Mouse (Mus musculus): ENCODE results near the gene Smarca2.
"Not testable (repeated sequence)": the region's sequence is repeated elsewhere in the genome, so short reads cannot be mapped to it uniquely, and the experiment has no call there.

Gene Smarca2

DNA sequence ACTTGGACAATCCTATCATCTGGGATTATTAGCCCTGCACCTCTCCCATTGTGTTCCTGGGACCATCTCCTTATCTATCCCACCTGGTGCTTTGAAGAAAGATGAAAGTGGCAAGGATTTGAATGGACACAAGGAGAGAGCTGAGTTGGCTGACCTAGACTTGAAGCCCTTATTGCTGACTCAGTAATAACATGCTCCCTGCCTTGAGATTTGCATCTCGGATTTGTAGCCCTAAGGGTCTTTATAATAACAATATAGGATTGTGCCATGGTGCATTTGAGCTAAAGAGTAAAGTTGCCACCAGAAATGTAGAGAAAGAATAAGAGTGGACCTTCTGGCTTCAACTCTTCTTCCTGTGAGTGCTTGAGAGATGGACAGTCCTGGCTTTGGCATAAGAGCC is 11.4 kb downstream of the Smarca2 start:
- no peak for DNase-seq (ENCODE audit: low read depth, low spot score)

DNA sequence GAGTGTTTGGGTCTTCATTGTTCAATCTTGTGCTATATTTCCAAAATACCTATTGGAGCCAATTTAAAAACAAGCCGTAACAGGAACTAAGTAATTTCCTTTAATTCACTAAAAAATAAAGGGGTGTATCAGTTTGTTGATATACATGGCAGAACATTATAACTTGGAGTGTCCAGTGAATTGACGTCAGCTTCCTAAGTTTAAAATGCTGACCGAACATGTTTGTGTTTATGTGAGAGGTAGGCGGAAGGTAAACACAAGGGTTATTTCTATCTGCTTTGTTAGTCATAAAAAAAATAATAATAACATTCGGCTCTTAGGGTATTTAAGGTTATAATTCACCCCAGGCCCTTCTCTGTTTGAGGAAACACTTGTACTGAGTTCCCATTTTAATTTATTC is 12.4 kb downstream of the Smarca2 start:
- no peak for DNase-seq (ENCODE audit: low read depth, low spot score)

DNA sequence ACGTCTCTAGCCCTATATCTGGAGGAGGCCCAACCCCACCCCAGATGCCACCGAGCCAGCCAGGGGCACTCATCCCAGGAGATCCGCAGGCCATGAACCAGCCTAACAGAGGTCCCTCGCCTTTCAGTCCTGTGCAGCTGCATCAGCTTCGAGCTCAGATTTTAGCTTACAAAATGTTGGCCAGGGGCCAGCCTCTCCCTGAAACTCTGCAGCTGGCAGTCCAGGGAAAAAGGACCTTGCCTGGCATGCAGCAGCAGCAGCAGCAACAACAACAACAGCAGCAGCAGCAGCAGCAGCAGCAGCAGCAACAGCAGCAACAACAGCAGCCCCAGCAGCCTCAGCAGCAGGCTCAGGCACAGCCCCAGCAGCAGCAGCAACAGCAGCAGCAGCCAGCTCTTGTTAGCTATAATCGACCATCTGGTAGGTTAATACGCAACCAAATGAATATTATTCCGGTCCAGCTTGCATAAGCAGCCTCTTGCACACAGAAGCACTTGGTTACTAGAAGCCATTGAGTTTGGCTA is 25.9 kb downstream of the Smarca2 start:
- no peak for DNase-seq (ENCODE audit: low read depth, low spot score)

DNA sequence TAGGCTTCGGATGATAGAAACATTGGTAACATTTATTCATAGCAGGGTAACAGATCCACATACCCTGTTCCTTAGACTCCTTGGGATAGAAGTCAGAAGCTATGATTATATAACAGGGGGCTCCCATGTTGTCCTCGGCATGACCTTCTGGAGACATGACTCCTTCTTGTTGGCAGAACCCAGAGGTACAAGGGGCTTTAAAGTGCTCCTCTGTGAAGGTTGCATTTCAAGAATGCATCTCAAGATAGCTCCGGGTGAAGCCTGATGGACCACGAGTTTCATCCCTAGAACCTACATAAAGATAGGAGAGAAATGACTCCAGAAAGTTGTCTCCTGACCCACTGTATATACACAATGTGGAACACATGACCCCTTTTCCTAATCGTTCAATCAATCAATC is 27.4 kb downstream of the Smarca2 start:
- DNase-seq (ENCODE audit: low read depth, low spot score): no peak

DNA sequence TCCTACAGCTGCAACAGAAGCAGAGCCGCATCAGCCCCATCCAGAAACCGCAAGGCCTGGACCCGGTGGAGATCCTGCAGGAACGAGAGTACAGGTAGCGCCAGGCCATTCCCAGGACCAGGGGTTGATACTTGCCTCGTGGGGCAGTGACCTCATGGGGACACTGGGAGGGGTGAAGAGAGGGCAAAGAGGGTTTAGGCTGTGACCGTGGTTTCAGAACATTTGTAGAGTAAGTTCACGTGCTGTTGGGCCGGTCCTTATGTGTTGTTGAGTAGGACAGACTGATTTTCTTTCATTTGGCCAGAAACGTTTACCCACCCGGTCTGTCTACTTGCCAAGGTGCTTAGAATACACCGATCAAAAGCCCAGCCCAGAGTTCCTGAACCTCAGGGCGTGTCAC is 35.7 kb downstream of the Smarca2 start:
- no peak for DNase-seq (ENCODE audit: low read depth, low spot score)

DNA sequence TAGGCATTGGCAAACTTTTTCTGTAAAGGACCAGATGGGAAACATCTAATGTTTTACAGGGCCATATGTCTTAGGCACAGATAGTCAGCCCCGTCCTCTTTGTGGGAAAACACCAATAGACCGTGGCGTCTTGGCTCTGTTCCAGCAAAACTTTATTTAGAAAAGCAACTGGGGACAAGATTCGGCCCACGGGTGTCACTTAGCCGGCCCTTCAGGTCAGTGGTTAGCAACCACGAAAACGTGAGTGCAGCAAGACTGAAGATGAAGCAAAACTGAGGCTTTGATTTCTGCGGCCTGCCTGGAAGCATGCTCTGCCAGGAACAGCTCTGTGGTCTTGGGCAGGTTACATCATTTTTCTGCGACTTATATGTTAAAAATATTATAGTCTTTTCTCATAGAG is 36.4 kb downstream of the Smarca2 start:
- DNase-seq (ENCODE audit: low read depth, low spot score): no peak

DNA sequence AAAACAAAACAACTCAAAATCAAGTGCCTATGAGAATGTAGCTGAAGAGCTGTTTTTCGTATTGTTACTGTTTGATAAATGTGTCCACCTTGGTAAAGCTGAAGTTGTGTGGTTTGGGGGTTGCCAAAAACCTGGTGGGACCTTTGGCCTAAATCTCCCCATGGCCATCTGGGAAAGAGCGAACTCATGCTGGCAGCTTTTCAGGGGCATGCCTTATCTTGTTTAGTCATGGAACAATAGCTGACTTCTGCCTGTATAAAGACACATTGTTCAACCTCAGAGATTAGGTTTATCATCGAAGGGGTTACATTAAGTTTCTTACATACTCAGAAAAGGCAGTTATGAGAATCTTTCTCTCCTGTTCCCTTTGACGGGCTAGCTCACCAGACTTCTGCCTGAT is 38.2 kb downstream of the Smarca2 start:
- no peak for DNase-seq (ENCODE audit: low read depth, low spot score)

DNA sequence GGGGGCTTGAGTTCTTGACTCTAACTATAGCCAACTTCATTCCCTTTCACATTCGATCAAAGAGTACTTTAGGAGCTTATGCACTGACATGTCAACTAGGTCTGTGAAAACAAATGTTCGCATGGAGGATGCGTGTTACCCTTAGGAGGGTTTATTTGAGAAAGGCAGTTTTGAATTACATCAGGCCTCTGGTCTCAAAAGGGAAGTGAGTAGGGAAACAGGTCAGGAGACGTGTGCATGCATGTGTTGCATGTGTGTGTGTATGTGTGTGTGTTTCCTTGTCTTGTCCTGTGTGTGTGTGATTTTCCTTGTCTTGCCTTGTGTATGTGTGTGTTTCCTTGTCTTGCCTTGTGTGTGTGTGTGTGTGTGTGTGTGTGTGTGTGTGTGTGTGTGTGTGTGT is 39.1 kb downstream of the Smarca2 start:
- no peak for DNase-seq (ENCODE audit: low read depth, low spot score)

DNA sequence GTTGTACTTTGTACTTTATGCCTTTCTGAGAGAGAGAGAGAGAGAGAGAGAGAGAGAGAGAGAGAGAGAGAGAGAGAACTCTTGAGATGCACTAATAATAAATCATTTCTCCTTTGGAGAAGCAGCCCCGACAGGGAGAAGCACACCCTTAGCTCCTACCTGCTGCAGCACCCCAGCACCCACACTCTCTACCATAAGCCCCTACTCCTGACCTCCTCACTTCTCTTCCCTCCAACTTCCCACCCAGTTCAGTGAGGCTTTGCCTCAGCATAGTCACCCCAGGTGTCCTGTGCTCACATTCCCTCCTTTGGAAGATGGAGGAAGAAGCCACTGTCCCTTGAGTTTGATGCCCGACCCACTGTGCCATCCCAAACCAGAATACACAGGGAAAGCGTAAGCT is 40.2 kb downstream of the Smarca2 start:
- no peak for DNase-seq (ENCODE audit: low read depth, low spot score)

DNA sequence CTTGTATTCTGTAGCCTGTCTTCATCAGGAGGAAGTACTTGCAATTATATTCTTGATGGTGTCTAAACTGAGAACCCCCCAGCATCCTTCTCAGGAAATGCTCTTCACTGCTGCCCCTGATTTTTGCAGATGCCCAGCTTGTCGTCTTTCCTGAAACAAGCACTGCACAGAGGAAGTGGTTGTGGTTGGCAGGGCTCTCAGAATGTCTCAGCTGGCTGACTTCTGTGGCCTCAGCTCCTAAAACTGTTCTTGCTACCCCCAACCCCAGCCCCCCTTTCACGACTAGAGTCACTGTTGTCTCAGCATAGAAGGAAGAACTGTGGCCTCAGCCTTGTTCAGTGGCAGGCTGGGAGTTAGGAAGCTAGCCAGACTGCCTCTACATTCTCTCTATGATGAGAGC is 41.3 kb downstream of the Smarca2 start:
- DNase-seq (ENCODE audit: low read depth, low spot score): no peak

DNA sequence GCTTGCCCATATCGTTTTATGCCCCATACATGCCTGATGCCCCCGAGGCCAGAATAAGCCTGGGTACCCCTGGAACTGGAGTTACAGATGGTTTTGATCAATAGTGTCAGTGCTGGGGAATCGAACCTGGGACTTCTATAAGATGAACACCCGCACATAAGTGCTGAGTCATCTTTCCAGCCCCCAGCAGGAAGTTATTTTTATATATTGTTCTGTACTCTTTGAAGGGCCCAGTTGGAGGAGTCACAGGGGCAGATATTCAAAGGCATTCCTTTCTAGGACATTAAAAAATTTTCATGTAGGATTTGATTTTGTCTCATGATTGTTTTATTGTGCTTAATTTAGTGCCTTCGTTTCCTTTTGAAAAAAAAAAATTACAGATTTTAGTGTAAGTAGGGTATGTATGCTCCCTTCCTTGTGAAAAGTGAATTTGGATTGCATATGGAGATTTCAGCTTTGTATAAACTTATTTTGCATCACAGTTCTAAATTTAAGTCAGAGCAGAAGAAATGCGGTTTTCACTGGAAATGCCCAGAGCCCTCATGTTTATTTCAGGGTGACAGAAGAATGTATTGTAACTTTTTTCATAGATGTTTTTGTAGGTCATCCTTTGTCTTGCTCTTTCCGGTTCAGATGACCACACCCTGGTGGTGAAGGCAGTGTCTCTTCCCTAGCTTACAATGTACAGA is 45.9 kb downstream of the Smarca2 start:
- no peak for DNase-seq (ENCODE audit: low read depth, low spot score)

DNA sequence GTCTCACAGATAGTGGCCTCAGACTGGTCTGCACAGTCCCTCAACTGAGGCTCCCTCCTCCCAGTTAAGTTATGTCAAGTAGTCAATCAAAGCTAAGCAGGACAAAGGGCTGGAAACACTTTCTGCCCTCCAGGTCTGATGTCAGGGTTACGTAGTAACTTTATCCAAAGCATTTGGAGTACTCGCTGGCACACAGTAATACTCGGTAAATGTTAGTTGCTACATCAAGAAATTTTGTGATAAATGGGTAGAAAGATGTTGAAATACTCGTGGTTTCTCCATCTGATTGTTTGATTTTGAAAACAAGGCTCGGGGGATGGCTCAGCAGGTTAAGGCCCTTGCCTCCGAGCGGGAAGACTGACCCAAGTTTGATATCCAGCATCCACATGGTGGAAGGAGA is 53.5 kb downstream of the Smarca2 start:
- no peak for DNase-seq (ENCODE audit: low read depth, low spot score)

DNA sequence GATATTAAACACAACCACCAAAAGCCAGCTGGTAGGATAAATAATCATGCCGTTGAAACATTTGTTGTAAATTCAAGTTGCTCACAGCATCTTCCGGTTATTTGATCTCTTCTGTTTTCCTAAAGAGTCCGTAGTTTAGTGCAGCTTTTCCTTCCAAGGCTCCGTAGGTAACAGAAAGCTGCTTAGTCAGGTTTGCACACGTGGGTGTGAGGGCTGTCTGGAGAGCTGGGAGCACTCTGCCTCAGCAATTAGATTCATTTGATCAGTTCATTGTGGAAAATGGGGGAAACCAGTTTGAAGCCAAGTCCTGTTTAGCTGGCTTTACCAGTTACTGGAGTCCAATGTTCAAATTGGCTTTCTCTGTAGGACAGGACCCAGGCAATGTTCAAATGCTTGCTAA is 55.1 kb downstream of the Smarca2 start:
- DNase-seq (ENCODE audit: low read depth, low spot score): no peak

DNA sequence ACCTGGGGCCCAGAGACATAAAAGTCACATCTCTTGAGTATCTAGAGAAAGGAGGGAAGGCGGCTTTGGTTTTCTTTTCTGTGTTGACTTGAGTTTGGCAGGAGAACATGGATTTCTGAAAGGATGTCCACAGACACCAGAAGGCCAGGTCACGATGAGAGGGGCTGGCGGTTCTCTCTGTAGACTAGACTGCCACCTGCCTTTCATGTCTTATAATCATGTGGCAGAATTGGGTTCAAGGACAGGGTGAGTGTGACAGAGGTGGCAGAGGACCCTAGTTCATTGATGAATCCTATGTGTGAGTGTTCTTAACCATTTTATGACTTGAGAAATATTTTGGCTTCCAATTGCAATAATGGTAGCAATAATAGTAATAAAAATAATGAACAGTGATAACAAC is 56.3 kb downstream of the Smarca2 start:
- no peak for DNase-seq (ENCODE audit: low read depth, low spot score)

DNA sequence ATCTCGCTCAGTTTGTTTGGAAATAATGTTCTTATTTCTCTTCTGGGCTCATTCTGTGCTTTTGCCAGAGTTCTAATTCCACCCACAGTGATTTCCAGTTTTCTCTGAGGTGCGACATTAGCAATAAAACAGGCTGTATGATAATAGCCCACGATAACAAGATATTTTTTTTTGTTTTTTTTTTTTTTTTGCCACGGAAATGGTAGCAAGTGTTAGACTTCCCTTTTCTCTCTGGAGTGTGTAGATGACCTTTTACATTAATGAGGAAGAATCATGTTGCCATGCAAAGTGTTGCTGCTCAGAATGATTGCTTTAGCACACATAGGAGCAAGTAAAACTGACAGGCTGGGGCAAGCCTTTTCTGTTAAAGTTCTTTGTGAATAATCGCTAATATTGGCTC is 61.5 kb downstream of the Smarca2 start:
- DNase-seq (ENCODE audit: low read depth, low spot score): no peak

DNA sequence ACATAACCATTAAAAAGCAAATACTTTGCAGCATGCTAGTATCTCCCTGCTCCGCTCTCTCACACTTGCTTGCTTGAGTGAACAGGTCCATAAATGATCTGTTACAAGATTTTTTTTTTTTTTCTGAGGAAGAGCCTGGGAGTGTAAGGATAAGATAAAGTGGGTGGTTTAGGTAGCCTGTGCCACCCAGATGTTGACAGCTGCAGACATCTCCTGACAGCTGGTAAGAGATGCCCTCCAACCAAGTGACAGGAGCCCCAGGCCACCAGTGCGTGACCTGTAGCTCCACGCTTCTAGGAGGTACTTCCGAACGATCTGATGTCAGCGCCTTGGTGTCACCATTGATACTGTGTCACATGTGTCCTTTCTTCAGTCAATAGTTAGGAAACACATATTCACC is 65.2 kb downstream of the Smarca2 start:
- DNase-seq (ENCODE audit: low read depth, low spot score): no peak

DNA sequence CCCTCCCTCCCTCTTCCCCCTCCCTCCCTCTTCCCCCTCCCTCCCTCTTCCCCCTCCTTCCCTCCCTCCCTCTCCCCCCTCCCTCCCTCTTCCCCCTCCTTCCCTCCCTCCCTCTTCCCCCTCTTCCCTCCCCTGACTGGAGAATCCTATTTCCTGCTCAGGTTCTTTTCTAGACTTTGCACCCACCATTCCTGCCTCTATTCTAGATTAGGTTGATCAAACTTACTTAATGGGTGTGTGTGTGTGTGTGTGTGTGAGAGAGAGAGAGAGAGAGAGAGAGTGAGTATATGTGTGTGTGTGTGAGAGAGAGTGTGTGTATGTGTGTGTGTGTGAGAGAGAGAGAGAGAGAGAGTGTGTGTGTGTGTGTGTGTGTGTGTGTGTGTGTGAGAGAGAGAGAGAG is 66.6 kb downstream of the Smarca2 start:
- DNase-seq (ENCODE audit: low read depth, low spot score): not testable (repeated sequence)

DNA sequence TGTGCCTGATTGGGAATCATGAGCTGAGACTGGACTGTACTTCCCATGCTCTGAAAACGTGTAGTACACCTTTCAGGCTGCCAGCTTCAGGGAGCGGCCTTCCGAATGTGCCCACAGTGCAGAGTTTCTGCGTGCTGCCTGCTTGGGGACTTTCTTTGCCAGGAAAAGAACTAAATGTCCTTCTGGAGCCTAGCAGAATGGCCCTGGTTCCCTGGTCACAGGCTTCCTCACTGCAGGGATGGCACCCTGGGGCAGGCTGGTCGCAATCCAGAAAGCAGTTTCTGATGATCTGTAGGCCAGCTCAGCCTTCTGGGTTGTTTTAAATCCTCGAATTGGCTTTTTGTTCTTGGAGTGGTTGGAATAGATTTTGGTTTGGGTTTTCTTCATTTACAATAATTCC is 71.1 kb downstream of the Smarca2 start:
- DNase-seq (ENCODE audit: low read depth, low spot score): no peak

DNA sequence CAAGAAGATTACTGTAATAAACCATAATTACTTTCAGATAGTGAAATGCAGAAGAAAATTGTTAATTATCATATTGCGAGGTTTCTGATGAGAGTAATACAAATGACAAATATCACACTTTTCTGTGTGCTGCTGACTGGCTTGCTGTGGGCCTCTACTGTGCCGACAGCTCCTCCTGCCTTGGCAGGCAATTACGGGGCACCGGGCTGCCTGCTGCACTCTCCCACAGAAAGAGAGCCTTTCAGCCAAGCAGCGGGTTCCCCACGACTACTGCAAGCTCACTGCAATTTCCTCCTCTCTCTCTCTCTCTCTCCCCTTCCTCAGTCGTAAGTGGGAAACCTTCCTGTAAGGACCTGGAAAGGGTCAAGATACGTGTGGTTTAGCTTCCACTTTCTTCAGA is 73.7 kb downstream of the Smarca2 start:
- no peak for DNase-seq (ENCODE audit: low read depth, low spot score)

DNA sequence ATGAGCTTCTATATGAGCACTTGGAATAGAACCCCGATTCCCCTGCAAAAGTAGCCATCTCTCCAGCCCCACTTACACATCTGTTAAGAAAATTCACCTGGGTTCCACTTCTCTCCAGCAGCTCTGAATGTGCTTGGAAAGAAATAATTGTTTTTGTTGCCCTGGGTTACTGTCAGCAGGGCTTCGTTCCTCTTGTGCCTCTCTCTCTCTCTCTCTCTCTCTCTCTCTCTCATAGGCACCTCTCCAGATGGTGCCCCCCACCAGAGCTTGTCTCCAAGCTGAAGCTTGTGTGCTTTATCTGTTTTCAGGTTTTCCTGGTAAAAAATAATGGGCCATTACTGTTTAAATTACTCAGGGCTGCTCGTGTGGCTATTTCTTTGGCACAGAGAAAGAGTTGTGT is 74.8 kb downstream of the Smarca2 start:
- DNase-seq (ENCODE audit: low read depth, low spot score): no peak

DNA sequence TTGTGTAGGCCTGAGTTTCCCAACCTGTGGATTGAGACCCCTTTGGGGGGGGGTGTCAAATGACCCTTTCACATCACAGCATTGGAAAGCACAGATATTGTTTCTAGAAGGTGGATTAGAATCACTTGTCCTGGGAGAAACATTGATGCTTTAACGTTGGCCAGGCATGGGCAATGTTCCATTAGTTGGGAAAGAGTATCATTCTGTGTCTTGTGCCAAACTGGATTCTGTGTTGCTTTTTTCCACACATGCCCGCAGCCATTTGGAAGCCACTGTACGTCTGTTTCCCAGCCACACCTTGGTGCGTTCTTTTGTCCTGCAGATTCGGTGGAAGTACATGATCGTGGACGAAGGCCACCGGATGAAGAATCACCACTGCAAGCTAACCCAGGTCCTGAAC is 76.7 kb downstream of the Smarca2 start:
- no peak for DNase-seq (ENCODE audit: low read depth, low spot score)

DNA sequence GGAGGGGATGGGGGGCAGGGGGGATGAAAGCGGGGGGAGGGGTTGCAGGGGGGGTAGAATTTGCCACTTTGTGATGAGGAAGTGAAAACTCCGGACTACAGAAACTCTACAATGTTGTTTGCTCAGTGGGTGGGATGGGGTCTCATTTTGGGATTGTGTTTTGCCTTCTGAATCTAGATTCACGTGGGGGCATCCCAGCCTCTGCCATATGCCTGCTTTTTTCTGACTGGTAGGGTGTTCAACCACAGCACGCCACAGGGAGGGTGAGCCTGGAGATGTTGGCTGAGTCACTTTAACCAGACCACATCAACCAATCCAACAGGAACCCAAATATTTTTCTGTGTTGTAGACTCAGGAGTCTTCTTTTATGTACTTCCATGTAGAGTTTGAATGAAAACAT is 77.3 kb downstream of the Smarca2 start:
- no peak for DNase-seq (ENCODE audit: low read depth, low spot score)

DNA sequence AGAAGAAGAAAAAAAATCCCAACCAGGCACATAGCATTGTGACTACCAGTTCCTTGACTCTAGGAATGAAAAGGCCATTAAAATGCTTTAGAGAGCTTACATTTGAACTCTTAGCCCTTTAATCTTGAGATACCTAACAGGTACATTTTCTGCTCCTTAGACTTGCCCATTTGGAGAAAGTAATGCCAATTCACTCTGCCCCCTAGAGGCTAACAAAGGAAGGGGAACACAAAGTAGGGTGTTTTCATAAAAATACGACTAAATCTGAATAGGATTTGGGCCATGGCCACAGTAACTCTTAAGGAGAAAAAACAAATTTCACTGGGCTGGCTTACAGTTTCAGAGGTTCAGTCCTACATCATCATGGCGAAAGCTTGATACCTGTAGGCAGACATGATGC is 77.9 kb downstream of the Smarca2 start:
- no peak for DNase-seq (ENCODE audit: low read depth, low spot score)

DNA sequence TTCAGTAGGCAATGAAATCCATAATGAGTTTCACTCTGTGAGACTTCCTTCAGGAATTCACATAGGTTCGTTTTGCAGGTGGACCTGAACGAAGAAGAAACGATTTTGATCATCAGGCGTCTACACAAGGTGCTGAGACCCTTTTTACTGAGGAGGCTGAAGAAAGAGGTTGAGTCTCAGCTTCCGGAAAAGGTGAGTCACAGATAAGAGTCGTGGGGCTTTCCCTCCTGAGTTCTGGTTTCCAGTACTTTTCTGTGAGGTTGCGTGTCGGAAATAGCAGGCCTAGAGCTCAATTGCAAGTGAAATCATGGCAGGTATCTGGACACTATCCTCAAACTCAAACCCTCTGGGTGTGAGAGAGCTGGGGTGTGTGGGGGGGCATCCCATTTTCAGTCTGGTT is 78.9 kb downstream of the Smarca2 start:
- DNase-seq (ENCODE audit: low read depth, low spot score): no peak

Data from c-Kit-negative CD71-positive TER-119-positive erythroid progenitor cells, embryonic 14.5 days (primary cell).